Mouse (Mus musculus): ENCODE results near the gene Auh.

The Auh gene

DNA sequence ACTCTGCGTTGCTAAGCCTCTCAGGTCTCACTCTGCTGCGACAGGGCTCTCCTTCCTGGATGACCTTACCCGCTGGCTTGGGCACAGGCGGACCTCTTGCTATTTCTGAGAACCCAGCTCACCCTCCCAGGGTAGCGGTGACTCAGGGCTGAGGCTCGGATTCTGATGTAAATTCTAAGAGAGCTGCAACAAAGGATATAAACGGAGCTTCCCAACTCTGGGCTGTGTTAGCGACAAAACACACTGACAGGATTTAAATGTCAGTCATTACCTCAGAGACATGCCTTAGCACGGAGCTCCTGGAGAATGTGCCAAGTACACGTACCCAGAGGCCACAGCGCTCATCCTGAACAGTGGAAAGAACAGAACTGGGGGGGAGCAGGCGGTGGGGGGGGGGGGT is 49.6 kb downstream of the Auh start:
- CTCF ChIA-PET: interaction anchor here (0.7 kb wide), 1 partner anchor 11 kb away, joined by 3 read pairs; no protein-coding TSS in a partner anchor

DNA sequence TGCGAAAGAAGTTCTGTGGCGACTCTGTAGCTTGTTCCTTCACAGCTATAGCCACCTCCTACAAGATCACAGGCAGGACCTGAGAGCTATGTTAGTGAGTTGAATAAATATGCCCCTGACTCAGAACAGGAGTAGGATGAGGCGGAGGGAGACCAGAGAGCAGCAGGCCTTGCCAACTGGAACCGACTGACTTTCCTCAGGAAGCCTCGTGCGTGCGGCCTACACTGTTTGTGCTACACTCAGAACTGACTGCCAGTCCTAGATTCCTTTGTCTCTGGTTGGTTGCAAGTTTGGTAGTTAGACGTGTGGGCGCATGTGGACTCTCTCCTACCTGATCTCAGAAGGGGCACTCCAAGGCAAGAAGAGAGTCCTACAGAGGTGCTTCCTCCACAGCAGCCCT is 50.2 kb downstream of the Auh start:
- CTCF ChIA-PET: interaction anchor here (0.7 kb wide), 1 partner anchor 10 kb away, joined by 3 read pairs; no protein-coding TSS in a partner anchor

DNA sequence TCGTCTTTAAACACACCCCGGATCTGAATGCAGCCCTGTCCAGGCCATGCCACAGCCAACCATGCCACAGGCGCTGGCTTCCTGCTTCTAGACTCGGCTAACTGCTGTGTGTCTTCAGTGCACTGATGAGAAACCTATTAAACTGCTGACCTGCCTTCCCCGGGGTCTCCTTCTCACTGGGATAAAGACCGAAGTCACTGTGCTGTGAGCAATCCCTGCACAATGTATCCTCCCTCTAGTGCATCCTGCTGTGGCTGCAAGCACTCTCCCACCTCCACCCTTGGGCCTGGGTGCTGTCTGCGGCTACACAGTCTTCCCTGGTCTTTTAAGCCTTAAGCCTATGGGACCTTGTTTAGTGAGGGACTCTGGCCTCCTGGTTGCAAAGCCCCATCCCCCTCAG is 50.7 kb downstream of the Auh start:
- CTCF ChIA-PET: no interaction called here

DNA sequence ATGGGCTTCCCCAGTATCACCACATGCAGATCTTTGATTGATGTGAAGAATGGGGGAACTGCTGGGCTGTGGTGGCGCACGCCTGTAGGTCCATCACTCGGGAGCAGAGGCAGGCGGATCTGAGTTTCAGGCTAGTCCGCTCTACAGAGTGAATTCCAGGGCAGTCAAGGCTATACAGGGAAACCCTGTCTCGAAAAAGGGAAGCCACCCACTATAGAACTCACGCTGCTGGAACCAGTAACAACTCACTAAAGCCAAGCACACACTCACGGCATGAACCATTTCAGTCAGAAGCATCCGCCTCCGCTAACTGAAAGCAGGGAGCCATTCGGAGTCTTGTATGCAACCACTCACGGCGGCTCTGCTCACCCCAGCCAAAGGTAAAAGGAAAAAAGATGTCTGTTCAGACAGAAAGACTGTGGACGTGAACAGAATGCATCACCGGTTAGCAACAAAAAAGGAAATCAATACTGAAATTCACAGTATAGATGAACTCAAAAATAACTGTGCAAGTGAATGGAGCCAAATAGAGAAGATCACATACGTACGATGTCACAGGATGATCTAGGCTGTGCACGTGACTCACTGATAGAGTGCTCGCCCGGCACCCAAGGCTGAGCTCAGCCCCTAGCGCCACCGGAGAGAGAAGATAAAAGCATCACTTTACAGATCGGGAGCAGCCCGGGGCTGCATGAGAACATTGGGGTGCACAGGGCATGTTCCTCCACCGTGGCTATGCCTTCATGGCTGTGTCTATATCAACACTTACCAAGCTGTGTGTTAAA is 53.7 kb downstream of the Auh start:
- CTCF ChIA-PET: no interaction called here

DNA sequence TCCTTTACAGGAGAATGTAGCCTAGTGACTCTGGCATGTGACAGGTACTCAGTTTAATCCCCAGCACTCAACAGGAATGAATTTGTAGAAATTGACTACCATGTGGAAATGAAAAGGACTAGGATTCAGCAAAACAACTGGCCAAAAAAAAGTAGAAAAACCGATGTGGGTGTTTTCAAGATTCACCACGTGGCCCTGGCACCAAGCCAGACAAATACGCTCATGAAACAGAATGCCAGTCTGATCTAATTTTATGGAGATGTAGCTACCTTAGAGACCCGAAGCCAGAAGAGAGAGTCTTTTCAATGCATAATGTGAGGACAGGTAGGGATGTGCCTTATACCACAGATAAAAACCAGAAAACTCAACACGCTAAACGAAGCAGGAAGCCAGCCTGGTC is 54.4 kb downstream of the Auh start:
- CTCF ChIA-PET: no interaction called here

DNA sequence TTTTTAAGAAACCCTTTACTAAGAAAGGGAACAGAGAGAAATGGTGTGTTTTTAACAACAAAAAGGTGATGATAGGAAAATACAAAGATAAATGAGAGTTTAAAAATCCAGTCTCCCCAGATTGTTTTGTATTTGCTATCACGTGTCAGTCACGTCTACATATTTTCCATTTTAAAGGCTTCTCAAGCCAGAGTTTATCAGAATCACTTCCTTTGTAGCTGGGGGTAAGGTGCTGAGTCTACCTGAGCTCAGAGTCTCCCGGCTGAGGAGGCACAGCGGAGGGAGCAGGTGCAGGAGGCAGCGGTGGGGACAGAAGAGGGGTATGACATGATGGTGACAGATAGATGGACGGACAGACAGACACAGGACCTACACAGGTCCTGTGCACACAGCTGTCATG is 55.1 kb downstream of the Auh start:
- CTCF ChIA-PET: no interaction called here

DNA sequence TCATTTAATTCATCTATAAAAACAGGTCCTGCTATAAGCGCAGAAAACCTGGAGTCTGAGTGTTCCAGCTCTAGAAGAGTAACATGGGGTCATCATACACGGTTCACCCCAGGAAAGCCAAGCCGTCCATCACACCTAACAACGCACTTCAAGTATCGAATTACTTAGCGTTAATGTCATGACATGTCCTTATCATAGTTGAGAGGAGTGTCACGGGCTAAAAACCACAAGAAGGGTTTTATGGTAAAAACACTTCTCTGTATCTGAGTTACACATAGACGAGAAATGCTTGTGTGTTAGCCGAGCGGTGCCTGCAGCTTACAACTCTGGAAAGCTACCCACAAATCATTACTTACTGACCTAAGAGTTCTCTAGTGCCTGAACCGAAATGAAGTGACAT is 55.6 kb downstream of the Auh start:
- CTCF ChIA-PET: no interaction called here

DNA sequence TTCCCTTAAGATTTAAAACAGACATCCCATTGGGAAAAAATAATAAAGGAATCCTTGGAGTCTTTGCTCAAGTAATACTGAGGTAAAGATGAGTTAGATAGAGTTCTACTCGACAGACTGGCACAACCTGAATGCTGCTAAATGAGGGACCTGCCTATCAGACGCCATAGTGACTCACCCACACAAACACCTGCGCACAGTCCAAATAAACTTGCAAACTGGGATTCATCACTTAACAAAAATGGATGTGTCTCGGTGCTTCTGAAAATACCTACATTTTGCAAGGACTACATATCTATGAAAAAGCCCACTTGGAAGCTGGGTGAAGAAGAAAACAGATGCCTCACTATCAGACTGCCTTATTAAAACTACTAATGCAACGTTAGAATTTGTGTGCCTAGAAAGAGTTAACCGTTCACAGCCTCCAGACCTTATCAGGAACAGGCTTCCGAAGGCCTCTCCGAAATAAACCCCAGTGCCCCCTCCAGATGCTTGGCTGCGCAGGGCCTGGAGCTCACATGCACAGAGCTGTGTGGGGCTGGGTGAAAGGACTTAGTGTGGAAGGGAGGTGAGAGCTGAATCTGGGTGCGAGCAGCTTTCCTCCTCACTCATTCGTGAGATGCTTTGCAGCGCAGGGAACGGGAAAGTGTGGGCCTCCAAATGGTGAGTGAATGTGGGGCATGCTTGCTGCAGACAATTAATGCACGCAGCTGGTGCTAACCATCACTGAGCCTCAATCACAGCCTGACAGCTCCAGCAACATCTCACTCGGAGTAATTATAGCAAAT is 63.3 kb downstream of the Auh start:
- CTCF ChIA-PET: no interaction called here

DNA sequence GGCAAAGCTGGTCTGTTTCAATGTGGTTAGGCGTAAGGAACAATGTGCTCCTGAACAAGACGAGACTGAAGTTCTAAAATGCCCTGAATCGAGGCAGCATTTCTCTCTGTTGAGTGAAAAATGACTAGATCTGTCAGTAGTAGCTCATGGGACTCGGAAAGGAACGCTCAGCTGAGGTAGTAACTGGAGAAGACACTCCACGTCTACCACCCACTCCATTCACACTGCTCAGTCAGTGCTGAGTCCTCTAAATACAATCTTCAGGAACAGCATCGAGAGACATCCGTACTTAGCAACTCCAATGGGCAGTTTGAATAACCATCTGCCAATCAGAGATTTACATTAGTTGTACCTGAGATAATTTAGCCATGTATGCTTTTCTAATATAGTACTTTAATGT is 66.0 kb downstream of the Auh start:
- CTCF ChIA-PET: no interaction called here

DNA sequence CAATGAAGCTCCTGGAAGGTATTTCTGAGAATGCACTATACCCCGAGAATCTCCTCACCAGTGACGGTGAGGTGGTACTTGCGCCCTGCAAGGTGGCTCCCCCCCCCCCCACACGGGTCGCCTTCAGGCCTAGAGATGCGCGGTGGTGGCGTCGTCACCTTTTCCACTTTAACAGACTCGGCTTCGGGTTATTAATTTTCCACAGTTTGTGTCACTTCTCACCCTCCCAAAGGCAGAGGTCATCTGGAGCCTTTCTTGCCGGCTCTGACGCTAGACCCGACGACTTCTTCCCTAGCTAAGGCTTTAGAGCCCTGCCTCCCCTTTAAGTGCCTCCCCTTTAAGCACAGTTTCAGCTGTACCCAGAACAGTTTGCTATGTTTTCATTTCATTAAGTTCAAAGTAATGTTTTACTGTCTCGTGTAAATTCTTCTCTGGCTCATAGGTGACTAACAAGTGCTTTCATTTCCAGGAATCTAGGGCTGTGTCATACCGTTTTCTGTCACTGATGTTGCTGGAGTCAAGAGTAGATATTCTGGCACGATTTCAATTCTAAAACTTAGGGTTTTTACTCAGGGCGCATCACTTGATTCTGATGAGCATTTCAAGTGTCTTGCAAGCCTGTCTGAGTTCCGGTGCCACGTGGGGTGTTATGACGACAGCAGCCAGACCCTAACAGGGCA is 69.3 kb downstream of the Auh start:
- CTCF ChIA-PET: no interaction called here

DNA sequence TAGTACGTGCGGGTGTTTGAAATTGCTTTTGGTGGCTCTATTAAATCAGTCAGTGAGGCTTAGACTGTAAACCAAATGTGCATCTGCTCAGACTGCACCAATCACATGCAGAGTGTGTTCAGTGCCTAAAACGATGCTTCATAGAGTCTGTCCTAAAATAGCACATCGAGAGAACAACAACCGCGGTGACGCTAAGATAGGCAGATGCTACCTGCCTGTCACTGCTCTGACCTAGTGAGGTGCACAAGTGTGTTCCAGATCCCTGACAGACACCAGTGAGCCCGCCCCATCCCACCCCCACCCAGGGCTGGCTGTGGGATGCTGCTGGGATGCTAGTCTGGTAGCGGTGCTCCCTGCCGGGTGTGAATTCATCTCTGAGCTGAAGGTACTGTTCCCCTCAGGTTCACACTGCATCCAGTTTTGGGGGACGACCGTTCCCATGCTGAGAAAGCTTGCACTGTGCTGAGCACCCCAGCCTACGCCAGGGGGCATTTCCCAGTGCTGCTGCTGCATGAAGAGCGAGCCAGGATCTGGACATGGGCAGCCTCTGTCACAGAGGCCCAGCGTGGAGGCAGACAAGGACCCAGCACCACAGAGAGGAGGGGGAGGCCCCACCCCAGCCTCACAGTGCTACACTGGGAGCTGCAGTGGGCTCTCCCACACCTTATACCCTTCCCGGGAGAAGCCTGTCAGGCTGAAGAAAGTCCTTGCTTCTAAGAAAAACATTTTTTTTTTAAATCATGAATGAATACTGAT is 70.2 kb downstream of the Auh start:
- CTCF ChIA-PET: no interaction called here

DNA sequence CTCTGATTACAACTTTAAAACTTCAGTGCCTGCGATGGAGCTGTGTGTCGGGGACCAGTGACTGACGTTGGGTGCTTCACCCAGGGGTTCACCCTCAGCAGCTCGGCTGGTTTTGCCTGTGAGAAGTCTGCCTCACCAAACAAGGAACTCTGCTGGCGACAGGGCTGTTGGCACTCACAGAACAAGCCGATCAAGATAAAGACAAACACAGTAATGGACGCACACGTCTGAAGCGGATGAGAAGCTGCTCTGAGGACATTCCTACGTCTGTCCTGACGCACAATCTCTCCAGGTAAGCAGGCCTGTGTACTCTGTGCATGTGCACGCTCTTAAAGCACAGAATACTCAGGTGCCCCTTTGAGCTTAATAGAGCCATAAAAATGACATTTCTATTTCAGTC is 71.1 kb downstream of the Auh start:
- CTCF ChIA-PET: no interaction called here

DNA sequence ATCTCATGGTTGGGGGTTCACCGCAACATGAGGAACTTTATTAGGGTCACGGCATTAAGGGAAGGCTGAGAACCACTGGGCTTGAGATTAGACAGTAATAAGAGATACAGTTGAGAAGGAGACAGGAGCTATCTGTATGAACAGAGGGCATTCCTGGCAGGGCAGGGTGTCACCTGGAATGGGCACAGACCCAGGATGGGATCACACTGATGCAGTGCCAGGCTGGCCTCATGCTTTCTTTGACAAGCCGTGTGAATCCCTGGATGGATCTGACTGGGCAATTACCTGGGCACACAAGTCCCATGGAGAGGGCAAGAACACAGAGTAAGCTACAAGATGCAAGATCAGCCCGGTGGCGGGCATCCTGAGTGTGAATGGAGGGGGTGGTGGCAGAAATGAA is 71.7 kb downstream of the Auh start:
- CTCF ChIA-PET: no interaction called here

DNA sequence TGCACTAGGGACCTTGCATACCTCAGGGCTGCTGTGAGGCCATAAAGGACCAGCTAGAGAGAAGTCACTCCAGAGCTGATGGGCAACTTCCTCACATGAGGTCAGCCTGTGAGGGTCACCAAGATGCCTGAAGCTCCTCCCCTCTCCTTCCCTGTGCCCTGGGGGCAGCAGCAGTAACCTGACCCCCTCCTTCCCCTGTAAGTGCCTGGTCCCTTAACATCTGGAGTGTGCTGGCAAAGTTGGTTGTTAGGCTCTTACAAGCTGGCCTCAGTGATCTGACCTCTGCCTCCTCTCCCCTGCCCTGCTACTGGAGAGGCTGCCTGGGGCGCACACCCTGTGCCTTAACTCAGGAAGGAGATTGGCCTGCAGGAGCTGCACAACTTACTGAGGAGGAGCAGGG is 75.9 kb downstream of the Auh start:
- CTCF ChIA-PET: interaction anchor here (0.5 kb wide), 1 partner anchor 110 kb away, joined by 3 read pairs; no protein-coding TSS in a partner anchor

DNA sequence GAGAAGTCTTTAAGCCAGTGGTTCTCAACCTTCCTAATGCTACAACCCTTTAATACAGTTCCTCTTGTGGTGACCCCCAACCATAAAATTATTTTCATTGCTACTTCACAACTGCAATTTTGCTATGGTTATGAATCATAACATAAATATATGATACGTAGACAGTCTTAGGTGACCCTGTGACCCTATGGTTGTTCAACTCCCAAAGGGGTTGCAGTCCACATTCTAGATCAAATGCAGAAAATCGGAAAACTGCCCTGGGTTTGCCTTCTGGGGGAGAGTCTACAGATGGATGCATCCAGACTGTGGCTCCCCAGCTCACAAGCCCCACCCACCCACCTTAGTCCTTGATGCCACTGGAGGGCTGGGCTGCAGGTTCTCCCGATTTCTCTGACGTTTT is 77.6 kb downstream of the Auh start:
- CTCF ChIA-PET: no interaction called here

DNA sequence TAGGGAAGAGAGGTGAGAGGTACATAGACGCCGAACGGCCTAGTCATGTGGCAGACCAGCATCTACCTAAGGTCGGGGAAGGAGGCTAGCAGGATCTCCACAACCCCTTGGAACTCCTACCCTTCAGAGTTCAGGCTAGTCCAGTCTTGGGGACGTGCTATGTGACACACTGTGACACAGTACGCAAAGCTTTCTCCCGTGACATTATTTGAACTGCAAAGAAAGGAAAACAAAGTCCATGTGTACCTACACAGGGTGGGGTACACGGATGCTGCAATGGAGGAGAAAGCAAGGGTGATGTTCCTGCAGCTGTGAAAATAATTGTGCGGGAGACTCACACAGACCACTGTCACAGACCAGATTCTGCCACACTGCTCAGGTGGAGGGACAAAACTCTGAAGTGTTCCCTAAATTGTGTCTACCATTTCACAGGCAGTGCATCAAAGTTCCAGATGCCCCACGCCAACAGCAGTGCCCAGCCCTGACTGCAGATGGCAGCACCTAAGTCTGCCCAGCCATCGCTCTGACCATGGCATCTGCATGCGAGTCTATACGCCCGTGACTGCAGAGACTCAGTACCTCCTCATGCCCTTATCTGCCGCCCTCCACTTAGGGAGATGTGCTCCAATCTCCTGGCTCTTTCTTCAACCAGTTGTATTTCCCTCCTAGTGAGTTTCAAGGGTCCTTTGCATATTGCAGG is 79.3 kb downstream of the Auh start:
- CTCF ChIA-PET: no interaction called here

DNA sequence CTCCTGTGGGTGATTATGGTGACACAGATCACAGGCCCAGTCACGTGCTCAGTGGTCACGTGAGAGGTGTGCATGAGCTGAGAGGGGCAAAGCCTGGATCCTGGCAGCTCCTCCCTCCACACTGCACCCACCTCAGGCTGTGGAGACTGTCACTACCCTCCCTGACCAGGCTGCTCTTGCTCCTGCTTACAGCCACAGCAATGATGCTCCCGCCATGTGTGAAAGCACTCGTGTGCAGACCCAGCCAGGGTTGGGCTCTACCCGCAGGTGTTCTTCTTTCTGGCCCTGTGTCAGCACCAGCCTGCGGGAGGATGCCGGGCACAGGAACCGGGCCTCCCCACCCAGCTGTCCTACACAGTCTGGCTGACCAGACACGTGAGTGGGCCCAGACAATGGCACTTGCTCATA is 80.1 kb downstream of the Auh start:
- CTCF ChIA-PET: no interaction called here

DNA sequence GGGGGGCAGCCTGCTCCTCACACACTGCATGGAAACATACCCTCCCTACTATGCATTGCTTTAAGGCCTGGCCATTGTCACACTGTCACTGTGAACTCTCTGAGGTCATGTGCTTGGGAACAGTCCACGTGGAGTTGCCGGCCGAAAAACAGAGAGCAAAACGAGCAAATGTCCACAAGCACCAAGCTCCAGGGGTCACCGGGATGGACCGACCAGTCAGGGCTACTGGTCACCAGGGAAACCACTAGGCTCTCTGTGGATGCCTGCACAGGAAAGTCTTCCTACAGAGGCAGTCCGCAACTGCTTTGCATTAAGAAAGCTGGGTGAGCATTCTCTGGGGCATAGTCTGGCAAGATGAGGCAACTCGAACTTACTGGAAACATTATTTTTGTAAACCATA is 82.0 kb downstream of the Auh start:
- CTCF ChIA-PET: no interaction called here

DNA sequence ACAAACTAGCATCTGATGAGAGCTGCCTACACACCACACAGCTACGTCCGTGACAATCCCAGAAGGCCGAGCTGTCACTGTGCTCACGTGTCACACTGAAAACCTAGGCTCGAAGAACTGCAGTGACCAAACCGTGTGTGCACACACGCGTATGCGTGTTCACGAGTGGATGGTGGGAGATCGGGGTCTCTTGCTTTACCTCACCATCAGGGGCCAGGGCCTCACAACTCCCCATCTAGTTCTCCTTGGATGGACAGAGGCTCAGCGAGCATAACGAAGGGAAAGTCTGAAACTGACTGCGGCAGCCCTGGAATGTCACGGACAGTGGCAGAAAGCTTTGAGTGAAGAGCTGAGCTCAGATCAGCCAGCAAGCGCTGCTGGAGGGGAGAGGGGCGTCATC is 82.4 kb downstream of the Auh start:
- CTCF ChIA-PET: no interaction called here

DNA sequence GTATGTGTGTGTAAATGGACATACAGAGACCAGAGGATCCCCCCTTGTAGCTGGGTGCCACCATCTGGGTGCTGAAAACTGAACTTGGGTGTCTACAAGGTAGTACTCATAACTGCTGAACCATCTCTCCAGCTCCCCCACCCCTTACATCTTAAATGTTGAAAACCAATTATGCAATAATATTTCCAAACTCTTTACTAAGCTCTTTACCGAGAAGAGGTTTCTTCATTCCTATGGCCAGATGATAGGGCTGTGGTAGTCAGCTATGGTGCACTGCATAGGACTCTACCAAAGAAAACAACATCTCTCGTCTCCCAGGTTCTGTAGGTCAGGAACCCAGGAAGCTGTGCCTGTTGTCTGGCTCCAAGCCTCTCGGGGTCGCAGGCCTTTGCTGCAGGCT is 83.9 kb downstream of the Auh start:
- CTCF ChIA-PET: no interaction called here

DNA sequence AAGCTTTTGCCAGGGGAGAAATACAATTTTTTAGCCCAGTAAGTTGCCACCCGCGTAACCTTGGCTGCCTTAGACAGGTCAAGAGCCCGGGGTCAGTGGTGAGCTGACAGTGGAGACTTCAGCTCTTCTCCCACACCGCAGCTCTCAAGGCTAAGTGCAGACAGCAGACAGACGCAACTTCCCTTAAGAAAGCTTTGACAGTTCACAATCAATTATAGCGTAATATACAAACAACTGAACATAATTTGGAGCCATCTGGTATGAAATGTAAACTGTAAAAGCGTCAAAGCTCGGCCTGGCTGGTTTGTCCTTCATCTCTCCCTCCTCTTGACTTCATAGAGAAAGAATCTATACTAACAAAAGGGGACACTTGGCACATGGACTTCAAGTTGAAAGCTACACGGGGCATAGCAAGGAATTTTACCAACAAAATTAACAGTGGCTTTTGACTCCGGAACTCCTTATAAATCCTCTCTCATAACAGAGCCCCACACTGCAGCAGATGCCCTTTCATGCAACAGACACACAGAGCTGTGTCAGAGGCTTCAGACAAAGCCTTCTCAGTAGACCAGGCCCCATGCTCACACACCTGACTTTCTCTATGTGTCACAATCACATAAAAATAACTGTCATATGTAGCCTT is 85.8 kb downstream of the Auh start:
- CTCF ChIA-PET: interaction anchor here (0.7 kb wide), 1 partner anchor 67 kb away, joined by 3 read pairs; no protein-coding TSS in a partner anchor

All from spleen, embryonic (tissue).